Mouse (Mus musculus) G1E (cell line): Measurements from ENCODE around the gene Triobp. TPM values are rescaled to one million over a fixed set of nuclear protein-coding genes. Genes with fewer than 3 reads are reported as not detected.

Source experiments
- ATAC-seq: 2 replicates; pipeline ENCODE4 v1.8.0; 2016; ENCODE audit warnings: mild to moderate bottlenecking; ENCODE audit not compliant: insufficient number of reproducible peaks, poor library complexity, low FRiP score, severe bottlenecking; ENCODE audit errors: extremely low read depth
- DNase-seq: peaks from one replicate; pipeline ENCODE4 v3.0.0; 2012; ENCODE audit warnings: low spot score
- H3K27me3 ChIP-seq: 2 replicates; pipeline ENCODE4 v1.6.1; 2012; ENCODE audit warnings: mild to moderate bottlenecking, low read length, inconsistent platforms; ENCODE audit not compliant: insufficient read depth
- H3K36me3 ChIP-seq: replicated peaks from 2 replicates; pipeline ENCODE3; 2012; ENCODE audit warnings: mild to moderate bottlenecking, inconsistent platforms
- H3K4me1 ChIP-seq: 2 replicates; pipeline ENCODE4 v1.6.1; 2012; ENCODE audit warnings: low read depth, low read length, inconsistent platforms, mixed read lengths; ENCODE audit not compliant: insufficient read depth
- H3K4me3 ChIP-seq: 2 replicates; pipeline ENCODE4 v1.5.1; 2012; ENCODE audit warnings: low read depth, mild to moderate bottlenecking, inconsistent platforms, low read length, moderate library complexity, mixed read lengths
- H3K9me3 ChIP-seq: replicated peaks from 2 replicates; pipeline ENCODE4 v1.6.1; 2012; ENCODE audit warnings: inconsistent platforms
- CTCF ChIP-seq: IDR thresholded peaks from 2 replicates; pipeline ENCODE4 v1.5.1; 2012; ENCODE audit warnings: low read depth, low read length, inconsistent platforms, mixed read lengths
- GATA1 ChIP-seq: IDR thresholded peaks from 2 replicates; pipeline ENCODE4 v1.6.1; 2012; ENCODE audit warnings: borderline replicate concordance, low read length, inconsistent platforms, mixed read lengths
- GATA2 ChIP-seq: IDR thresholded peaks from 2 replicates; pipeline ENCODE4 v1.6.1; 2012; ENCODE audit warnings: low read depth, low read length, inconsistent platforms, borderline replicate concordance
- POLR2AphosphoS5 ChIP-seq: IDR thresholded peaks from 2 replicates; pipeline ENCODE4 v1.6.1; 2012; ENCODE audit warnings: low read depth, low read length, inconsistent platforms; ENCODE audit not compliant: insufficient replicate concordance
- TAL1 ChIP-seq: conservative IDR thresholded peaks from 2 replicates; pipeline ENCODE4 v1.6.1; 2012; ENCODE audit warnings: low read depth, low read length, inconsistent platforms, mixed read lengths
- polyA plus RNA-seq: library from polyadenylated mRNA; stranded (reverse); fragments of >175 nt; gene quantifications from 2 replicates; pipeline ENCODE4 v1.2.3, GENCODE M21; 2012
- total RNA-seq, 2 experiments: library from RNA; stranded (forward) in 1 of 2; stranded (reverse) in 1 of 2; fragments of 200-1000 nt in 1 of 2; fragments of >200 nt in 1 of 2; fragmentation: Nextera tagmentation in 1 of 2; gene quantifications; 2 replicates each; pipeline ENCODE4 v1.2.3; 2014 to 2017

The Triobp gene
- total and polyA plus RNA-seq, 3 experiments: 24.4 to 67.0 (median 42.5) TPM

GRCm38 (mm10) chr15:79037913-79038328 is 90.4 kb downstream of the Triobp start:
- DNase-seq (peak; percentile 73), ATAC-seq (no peak)
- Histone ChIP-seq H3K27me3 (peaks cover 61% of the 10 kb centered on the region), H3K36me3 (no peaks in the 10 kb centered on the region), H3K4me1 (peaks cover 19% of the 10 kb centered on the region), H3K9me3 (peaks cover 4% of the 10 kb centered on the region), H3K4me3 (peak overlapping the region; percentile 44; the same call in 1 of the 2 replicates)
- TF ChIP-seq POLR2AphosphoS5: no peak
- TF ChIP-seq CTCF: peak; percentile 77
- TF ChIP-seq GATA1: no peak

- ATAC-seq (no peak), DNase-seq (no peak)
- Histone ChIP-seq H3K36me3 (no peaks in the 10 kb centered on the region), H3K27me3 (peaks cover 63% of the 10 kb centered on the region), H3K4me3 (no peak overlapping the region), H3K4me1 (peaks cover 19% of the 10 kb centered on the region), H3K9me3 (peaks cover 8% of the 10 kb centered on the region)
- TF ChIP-seq TAL1 (no peak), GATA1 (no peak), GATA2 (no peak), CTCF (no peak), POLR2AphosphoS5 (no peak)
These were observed 90.8 kb downstream of the Triobp start for GRCm38 (mm10) chr15:79038331-79038730.

- no peak overlapping the region for H3K4me3 ChIP-seq
- peaks cover 8% of the 10 kb centered on the region for H3K9me3 ChIP-seq
- peak; percentile 91 for DNase-seq
- TF ChIP-seq GATA2: no peak
- peak; percentile 74 for TF ChIP-seq CTCF
- no peaks in the 10 kb centered on the region for H3K36me3 ChIP-seq
- H3K4me1 ChIP-seq: peaks cover 19% of the 10 kb centered on the region
- peak; percentile 66 for ATAC-seq
- peaks cover 61% of the 10 kb centered on the region for H3K27me3 ChIP-seq
These were observed 91.3 kb downstream of the Triobp start for GRCm38 (mm10) chr15:79038853-79039252.

- no peak for ATAC-seq
- H3K27me3 ChIP-seq: peaks cover 51% of the 10 kb centered on the region
- DNase-seq: no peak
- H3K9me3 ChIP-seq: peaks cover 8% of the 10 kb centered on the region
- H3K4me3 ChIP-seq: no peak overlapping the region
- peaks cover 19% of the 10 kb centered on the region for H3K4me1 ChIP-seq
- TF ChIP-seq CTCF (no peak), TAL1 (no peak), GATA2 (no peak), POLR2AphosphoS5 (no peak), GATA1 (no peak)
- H3K36me3 ChIP-seq: no peaks in the 10 kb centered on the region
These were observed 93.2 kb downstream of the Triobp start for GRCm38 (mm10) chr15:79040501-79041416.

GRCm38 (mm10) chr15:79041585-79041984 is 94.1 kb downstream of the Triobp start, which contains the start of gene Galr3:
Gene Galr3, plus strand, starts transcription at chr15:79041885.
- peaks cover 19% of the 10 kb centered on the region for H3K4me1 ChIP-seq

GRCm38 (mm10) chr15:79042721-79043491 is 95.4 kb downstream of the Triobp start:
- Histone ChIP-seq H3K27me3 (peaks cover 50% of the 10 kb centered on the region), H3K4me3 (no peak overlapping the region), H3K9me3 (peaks cover 8% of the 10 kb centered on the region), H3K4me1 (peaks cover 15% of the 10 kb centered on the region), H3K36me3 (no peaks in the 10 kb centered on the region)
- TF ChIP-seq GATA2: no peak
- TF ChIP-seq GATA1: no peak
- no peak for TF ChIP-seq POLR2AphosphoS5
- DNase-seq (no peak), ATAC-seq (no peak)

More at GRCm38 (mm10) chr15:79041585-79041984, 94.1 kb downstream of the Triobp start, which contains the start of gene Galr3:
- Histone ChIP-seq H3K9me3 (peaks cover 8% of the 10 kb centered on the region), H3K4me3 (no peak within 1 kb of the TSS), H3K27me3 (peaks cover 46% of the 10 kb centered on the region), H3K36me3 (no peaks in the 10 kb centered on the region)
- ATAC-seq (no peak), DNase-seq (no peak)
- no peak for TF ChIP-seq GATA2
